Mouse (Mus musculus) neutrophil, adult 5-6 weeks (primary cell): ENCODE measurements around the gene Nek6. TPM values are rescaled to one million over a fixed set of nuclear protein-coding genes. Genes with fewer than 3 reads are reported as not detected.

Experiments
- ATAC-seq: fragments of 151-379, 151-347 bp; 2 replicates; pipeline ENCODE4 v1.8.0; 2017; ENCODE audit warnings: mild to moderate bottlenecking, moderate TSS enrichment; ENCODE audit not compliant: insufficient number of reproducible peaks, poor library complexity, low FRiP score, severe bottlenecking; ENCODE audit errors: extremely low read depth
- total RNA-seq: library from RNA; stranded (forward); fragments of 200-1000 nt; gene quantifications from 2 replicates; pipeline ENCODE4 v1.2.3, GENCODE M21; 2017

Nek6 gene
- total RNA-seq, 1 experiment from 2014 or later, result 7.0 TPM

GRCm38 (mm10) chr2:38534241-38534940 lies 22.9 kb downstream of the Nek6 start:
- ATAC-seq, result no peak

GRCm38 (mm10) chr2:38535051-38535450 lies 23.6 kb downstream of the Nek6 start:
- no peak for ATAC-seq

GRCm38 (mm10) chr2:38535521-38536220 lies 24.2 kb downstream of the Nek6 start:
- ATAC-seq, result no peak

GRCm38 (mm10) chr2:38536331-38536731 lies 24.9 kb downstream of the Nek6 start:
- ATAC-seq, result peak; percentile 82

- no peak for ATAC-seq
Observed at GRCm38 (mm10) chr2:38539677-38540076, 28.2 kb downstream of the Nek6 start.

GRCm38 (mm10) chr2:38540666-38541065 lies 29.2 kb downstream of the Nek6 start:
- ATAC-seq, result no peak

GRCm38 (mm10) chr2:38541101-38541500 lies 29.7 kb downstream of the Nek6 start:
- no peak for ATAC-seq

GRCm38 (mm10) chr2:38541570-38541969 lies 30.1 kb downstream of the Nek6 start:
- ATAC-seq, result no peak

- no peak for ATAC-seq
Observed at GRCm38 (mm10) chr2:38542366-38542765, 30.9 kb downstream of the Nek6 start.

- no peak for ATAC-seq
Observed at GRCm38 (mm10) chr2:38543158-38543557, 31.7 kb downstream of the Nek6 start.

- no peak for ATAC-seq
Observed at GRCm38 (mm10) chr2:38544341-38544740, 32.9 kb downstream of the Nek6 start.

GRCm38 (mm10) chr2:38544982-38545381 lies 33.5 kb downstream of the Nek6 start:
- ATAC-seq, result no peak

- no peak for ATAC-seq
Observed at GRCm38 (mm10) chr2:38545706-38546105, 34.3 kb downstream of the Nek6 start.

GRCm38 (mm10) chr2:38546222-38546621 lies 34.8 kb downstream of the Nek6 start:
- ATAC-seq, result no peak

- no peak for ATAC-seq
Observed at GRCm38 (mm10) chr2:38546748-38547147, 35.3 kb downstream of the Nek6 start.

- ATAC-seq, result no peak
Observed at GRCm38 (mm10) chr2:38547793-38548517, 36.5 kb downstream of the Nek6 start.

- no peak for ATAC-seq
Observed at GRCm38 (mm10) chr2:38552004-38552443, 40.6 kb downstream of the Nek6 start.

GRCm38 (mm10) chr2:38554226-38554995 lies 43.0 kb downstream of the Nek6 start:
- ATAC-seq, result no peak

GRCm38 (mm10) chr2:38555659-38556058 lies 44.2 kb downstream of the Nek6 start:
- ATAC-seq, result no peak
